Mouse (Mus musculus): ENCODE measurements around the gene Iffo2. TPM values are rescaled to one million over a fixed set of nuclear protein-coding genes. Genes with fewer than 3 reads are reported as not detected.

Iffo2 gene
- polyA plus RNA-seq, 1 experiment from 2014 or later: 2.2 TPM

DNA sequence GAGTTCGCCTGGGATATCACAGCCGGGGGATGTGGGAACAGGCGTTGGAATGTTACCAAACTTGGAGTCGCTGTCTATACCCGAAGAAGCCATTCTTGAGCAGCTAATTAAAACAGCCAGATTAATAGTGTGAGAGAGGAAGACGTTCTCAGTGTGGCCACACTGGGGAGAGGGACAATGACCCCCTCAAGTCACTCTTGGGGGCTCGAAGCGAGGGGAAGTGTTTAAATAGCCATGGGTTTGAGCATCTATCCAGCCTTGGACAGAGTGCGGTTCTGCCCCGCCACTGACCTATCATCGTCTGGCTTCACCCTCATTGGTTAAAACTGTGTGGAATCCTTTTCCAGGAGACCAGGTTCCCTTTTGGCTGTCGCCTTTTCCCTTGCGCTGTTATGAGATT is 68.0 kb downstream of the Iffo2 start:
- 16% methylated on average over 13 of the region's 13 CpGs for WGBS
- Histone ChIP-seq H3K4me1 (replicated peaks; ENCODE audit: control insufficient read depth, insufficient read depth, low read length) (peaks cover 67% of the 10 kb centered on the region), H3K9ac (ENCODE audit: low read depth, low read length) (no peak overlapping the region), H3K27me3 (replicated peaks; ENCODE audit: control insufficient read depth, insufficient read depth, low read length) (peaks cover 7% of the 10 kb centered on the region), H3K4me3 (ENCODE audit: low read depth, low read length) (no peak overlapping the region), H3K36me3 (ENCODE audit: control insufficient read depth, insufficient read depth, low read length) (no peaks in the 10 kb centered on the region), H3K27ac (ENCODE audit: low read depth, low read length) (peak overlapping the region; percentile 86), H3K9me3 (ENCODE audit: control insufficient read depth, low read length) (no peaks in the 10 kb centered on the region), H3K4me2 (peak overlapping the region; percentile 53)
- DNase-seq (ENCODE audit: low spot score) (no peak), ATAC-seq (replicated peaks; ENCODE audit: low FRiP score) (no peak)

GRCm38 (mm10) chr4:139598950-139599518 is 68.7 kb downstream of the Iffo2 start:
- DNase-seq (ENCODE audit: low spot score) (peak; percentile 75), ATAC-seq (replicated peaks; ENCODE audit: low FRiP score) (peak; percentile 60)
- Histone ChIP-seq H3K9me3 (ENCODE audit: control insufficient read depth, low read length) (no peaks in the 10 kb centered on the region), H3K36me3 (ENCODE audit: control insufficient read depth, insufficient read depth, low read length) (no peaks in the 10 kb centered on the region), H3K4me3 (ENCODE audit: low read depth, low read length) (no peak overlapping the region; the same call in 1 of the 2 replicates), H3K9ac (ENCODE audit: low read depth, low read length) (no peak overlapping the region), H3K4me2 (peak overlapping the region; percentile 53), H3K27ac (ENCODE audit: low read depth, low read length) (peak overlapping the region; percentile 86), H3K4me1 (replicated peaks; ENCODE audit: control insufficient read depth, insufficient read depth, low read length) (peaks cover 67% of the 10 kb centered on the region), H3K27me3 (replicated peaks; ENCODE audit: control insufficient read depth, insufficient read depth, low read length) (peaks cover 7% of the 10 kb centered on the region)
- WGBS: under 1% methylated on average over 12 of the region's 12 CpGs

DNA sequence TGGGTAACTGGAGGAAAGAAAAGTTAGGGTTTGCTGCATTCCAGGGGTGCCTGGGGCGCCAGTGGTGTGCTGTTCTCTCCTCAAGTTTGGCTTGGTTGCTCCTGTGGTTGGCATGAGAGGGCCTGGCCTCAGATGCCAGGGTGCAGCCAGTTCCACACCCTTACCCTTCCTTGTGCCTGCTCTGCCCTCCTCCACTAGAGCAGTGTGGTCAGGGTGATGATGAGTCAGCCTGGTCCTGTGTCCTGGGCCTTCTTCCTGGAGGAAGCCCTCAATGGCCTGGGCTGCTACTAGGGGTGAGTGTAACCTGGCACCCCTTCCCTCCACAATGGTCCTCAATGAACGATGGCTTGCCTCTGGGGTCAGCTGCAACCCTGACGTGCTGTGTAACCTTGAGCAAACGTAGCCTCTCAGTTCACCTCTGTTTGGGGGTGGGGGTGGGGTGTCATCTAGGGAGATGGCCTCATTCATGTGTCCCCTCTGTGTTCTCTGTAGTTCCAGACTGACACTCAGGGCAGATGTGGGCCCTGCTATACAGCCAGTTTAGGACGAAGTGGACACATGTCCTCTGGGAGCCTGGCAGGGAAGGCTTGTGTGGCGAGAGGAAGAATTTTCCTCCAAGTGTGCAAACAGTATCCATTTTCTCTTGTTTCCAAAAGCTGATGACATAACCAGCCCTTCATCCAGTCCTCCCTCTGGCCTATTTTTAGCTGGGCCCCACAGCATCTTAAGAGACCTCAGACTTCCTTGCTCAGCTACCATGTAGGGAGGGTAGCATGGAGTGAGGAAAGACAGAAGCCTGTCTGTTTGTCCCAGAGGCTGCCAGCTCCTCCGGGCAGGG is 71.4 kb downstream of the Iffo2 start:
- H3K4me1 ChIP-seq (replicated peaks; ENCODE audit: control insufficient read depth, insufficient read depth, low read length): peaks cover 52% of the 10 kb centered on the region
- peaks cover 7% of the 10 kb centered on the region for H3K36me3 ChIP-seq (ENCODE audit: control insufficient read depth, insufficient read depth, low read length)
- 0 out of 2 replicates have a peak overlapping the region, but pooled peaks have one; percentile 6 for H3K4me2 ChIP-seq
- DNase-seq (ENCODE audit: low spot score) (no peak), ATAC-seq (replicated peaks; ENCODE audit: low FRiP score) (no peak)
- H3K9ac ChIP-seq (ENCODE audit: low read depth, low read length): no peak overlapping the region
- no peaks in the 10 kb centered on the region for H3K9me3 ChIP-seq (ENCODE audit: control insufficient read depth, low read length)
- H3K27ac ChIP-seq (ENCODE audit: low read depth, low read length): peak overlapping the region; percentile 61
- peaks cover 5% of the 10 kb centered on the region for H3K27me3 ChIP-seq (replicated peaks; ENCODE audit: control insufficient read depth, insufficient read depth, low read length)
- 54% methylated on average over 7 of the region's 7 CpGs for WGBS
- H3K4me3 ChIP-seq (ENCODE audit: low read depth, low read length): no peak overlapping the region

- WGBS: 46% methylated on average over 14 of the region's 14 CpGs
- H3K4me1 ChIP-seq (replicated peaks; ENCODE audit: control insufficient read depth, insufficient read depth, low read length): peaks cover 44% of the 10 kb centered on the region
- peak within 1 kb of the TSS; percentile 61 for H3K27ac ChIP-seq (ENCODE audit: low read depth, low read length)
- H3K36me3 ChIP-seq (ENCODE audit: control insufficient read depth, insufficient read depth, low read length): peaks cover 7% of the 10 kb centered on the region
- no peak within 1 kb of the TSS for H3K9ac ChIP-seq (ENCODE audit: low read depth, low read length)
- H3K9me3 ChIP-seq (ENCODE audit: control insufficient read depth, low read length): no peaks in the 10 kb centered on the region
- no peak within 1 kb of the TSS for H3K4me3 ChIP-seq (ENCODE audit: low read depth, low read length)
- no peak for DNase-seq (ENCODE audit: low spot score)
- H3K4me2 ChIP-seq: no peak within 1 kb of the TSS
- peaks cover 4% of the 10 kb centered on the region for H3K27me3 ChIP-seq (replicated peaks; ENCODE audit: control insufficient read depth, insufficient read depth, low read length)
- 0 out of 2 replicates have a peak, but pooled peaks have one; percentile 24 for ATAC-seq (replicated peaks; ENCODE audit: low FRiP score)
Observed at GRCm38 (mm10) chr4:139602357-139603244, 72.3 kb downstream of the Iffo2 start, which contains the start of gene Gm21969. Gene Gm21969, plus strand, starts transcription at chr4:139603186.

DNA sequence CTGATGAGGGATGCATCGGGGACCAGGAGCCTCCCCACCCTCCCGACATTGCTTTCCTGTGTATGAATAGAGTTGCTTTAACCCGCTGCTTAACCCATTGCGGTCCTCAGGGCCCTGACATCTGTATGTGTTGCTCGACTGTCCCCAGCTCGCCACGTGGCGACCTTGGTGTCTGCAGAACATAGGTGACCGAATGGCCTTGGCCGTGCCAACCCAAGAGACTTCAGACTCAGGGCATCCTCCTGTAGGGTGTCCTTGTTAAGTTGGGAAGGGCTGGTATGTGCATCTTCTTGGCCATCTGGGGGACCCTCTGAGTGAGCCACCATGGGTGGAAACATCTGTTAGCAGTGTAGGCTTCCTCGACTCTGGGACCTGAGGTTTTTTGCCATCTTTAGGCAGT is 74.9 kb downstream of the Iffo2 start:
- no peak overlapping the region for H3K27ac ChIP-seq (ENCODE audit: low read depth, low read length)
- peaks cover 7% of the 10 kb centered on the region for H3K36me3 ChIP-seq (ENCODE audit: control insufficient read depth, insufficient read depth, low read length)
- H3K27me3 ChIP-seq (replicated peaks; ENCODE audit: control insufficient read depth, insufficient read depth, low read length): no peaks in the 10 kb centered on the region
- ATAC-seq (replicated peaks; ENCODE audit: low FRiP score) (no peak), DNase-seq (ENCODE audit: low spot score) (no peak)
- WGBS: 88% methylated on average over 11 of the region's 11 CpGs
- H3K9ac ChIP-seq (ENCODE audit: low read depth, low read length): no peak overlapping the region
- H3K4me2 ChIP-seq: no peak overlapping the region
- H3K9me3 ChIP-seq (ENCODE audit: control insufficient read depth, low read length): no peaks in the 10 kb centered on the region
- peaks cover 21% of the 10 kb centered on the region for H3K4me1 ChIP-seq (replicated peaks; ENCODE audit: control insufficient read depth, insufficient read depth, low read length)
- H3K4me3 ChIP-seq (ENCODE audit: low read depth, low read length): no peak overlapping the region

DNA sequence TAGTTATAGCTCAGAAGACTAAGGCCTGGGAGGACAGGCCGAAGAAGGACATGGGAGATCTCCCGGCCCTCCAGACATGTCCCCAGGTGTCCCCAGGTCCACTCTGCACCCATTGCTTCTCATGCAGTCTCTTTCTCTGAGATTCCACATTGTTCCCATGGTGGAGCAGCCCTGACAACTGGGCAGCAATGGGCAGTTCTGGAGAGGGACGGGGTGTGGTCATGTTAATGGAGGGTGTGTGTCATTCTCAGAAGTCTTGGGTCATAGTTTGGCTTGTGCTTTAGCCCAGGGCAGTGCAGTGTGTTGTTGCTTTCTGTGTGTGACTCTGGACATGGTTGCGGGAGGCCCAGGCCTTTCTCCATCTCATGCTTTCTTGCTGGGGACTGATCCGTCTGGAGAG is 76.4 kb downstream of the Iffo2 start:
- Histone ChIP-seq H3K9me3 (ENCODE audit: control insufficient read depth, low read length) (no peaks in the 10 kb centered on the region), H3K27me3 (replicated peaks; ENCODE audit: control insufficient read depth, insufficient read depth, low read length) (no peaks in the 10 kb centered on the region), H3K27ac (ENCODE audit: low read depth, low read length) (no peak overlapping the region), H3K9ac (ENCODE audit: low read depth, low read length) (no peak overlapping the region), H3K4me3 (ENCODE audit: low read depth, low read length) (no peak overlapping the region), H3K4me1 (replicated peaks; ENCODE audit: control insufficient read depth, insufficient read depth, low read length) (peaks cover 9% of the 10 kb centered on the region), H3K36me3 (ENCODE audit: control insufficient read depth, insufficient read depth, low read length) (peaks cover 7% of the 10 kb centered on the region), H3K4me2 (no peak overlapping the region)
- 90% methylated on average over 5 of the region's 5 CpGs for WGBS
- DNase-seq (ENCODE audit: low spot score): no peak
- ATAC-seq (replicated peaks; ENCODE audit: low FRiP score): no peak

DNA sequence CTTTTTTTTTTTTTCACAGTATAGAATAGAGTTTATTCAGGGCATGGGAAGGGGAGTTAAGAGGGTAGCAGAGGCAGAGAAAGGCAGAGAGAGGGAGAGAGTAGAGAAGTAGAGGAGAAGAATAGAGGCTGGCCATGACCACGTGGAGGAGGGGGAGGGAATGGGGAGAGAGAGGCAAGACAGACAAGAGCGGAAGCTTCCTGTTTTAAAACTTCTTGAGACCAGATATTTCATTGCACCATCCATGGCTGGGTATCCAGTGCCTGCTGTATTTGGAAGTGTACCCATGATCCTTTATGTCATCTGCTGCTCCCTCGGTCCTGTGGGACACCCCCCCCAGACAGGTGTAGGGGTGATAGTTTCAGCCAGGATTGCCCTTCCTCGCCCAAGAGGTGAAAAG is 78.6 kb downstream of the Iffo2 start:
- peaks cover 16% of the 10 kb centered on the region for H3K36me3 ChIP-seq (ENCODE audit: control insufficient read depth, insufficient read depth, low read length)
- no peak overlapping the region for H3K9ac ChIP-seq (ENCODE audit: low read depth, low read length)
- no peak overlapping the region for H3K4me3 ChIP-seq (ENCODE audit: low read depth, low read length)
- 57% methylated on average over 4 of the region's 4 CpGs for WGBS
- no peak overlapping the region for H3K27ac ChIP-seq (ENCODE audit: low read depth, low read length)
- DNase-seq (ENCODE audit: low spot score) (no peak), ATAC-seq (replicated peaks; ENCODE audit: low FRiP score) (no peak)
- no peaks in the 10 kb centered on the region for H3K27me3 ChIP-seq (replicated peaks; ENCODE audit: control insufficient read depth, insufficient read depth, low read length)
- H3K4me2 ChIP-seq: no peak overlapping the region
- 0 out of 2 replicates have a peak, but pooled peaks cover 4% of the 10 kb centered on the region for H3K9me3 ChIP-seq (ENCODE audit: control insufficient read depth, low read length)
- no peaks in the 10 kb centered on the region for H3K4me1 ChIP-seq (replicated peaks; ENCODE audit: control insufficient read depth, insufficient read depth, low read length)

DNA sequence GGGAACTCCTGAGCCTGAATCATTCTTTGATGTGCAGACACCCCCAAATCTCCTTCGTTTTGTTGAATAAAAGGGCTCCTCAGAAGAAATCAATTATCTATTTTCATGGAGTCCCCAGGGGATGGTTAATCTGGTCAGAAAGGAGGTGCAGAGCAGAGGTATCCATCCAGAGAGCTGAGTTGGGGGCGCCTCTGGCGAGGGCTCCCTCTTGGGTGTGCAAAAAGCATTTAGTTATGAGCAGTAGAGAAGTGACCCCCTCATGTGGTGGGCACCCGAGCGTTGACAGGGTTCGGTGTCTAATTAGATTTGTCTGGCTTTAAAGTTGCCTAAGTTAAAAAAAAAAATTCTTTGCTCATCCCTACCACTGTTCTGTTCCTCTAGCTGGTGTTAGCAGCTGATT is 80.6 kb downstream of the Iffo2 start:
- no peak overlapping the region for H3K9ac ChIP-seq (ENCODE audit: low read depth, low read length)
- DNase-seq (ENCODE audit: low spot score): no peak
- peak overlapping the region; percentile 8; the same call in 1 of the 2 replicates for H3K27ac ChIP-seq (ENCODE audit: low read depth, low read length)
- no peak overlapping the region for H3K4me2 ChIP-seq
- no peak overlapping the region for H3K4me3 ChIP-seq (ENCODE audit: low read depth, low read length)
- 77% methylated on average over 6 of the region's 6 CpGs for WGBS
- H3K9me3 ChIP-seq (ENCODE audit: control insufficient read depth, low read length): 0 out of 2 replicates have a peak, but pooled peaks cover 4% of the 10 kb centered on the region
- H3K27me3 ChIP-seq (replicated peaks; ENCODE audit: control insufficient read depth, insufficient read depth, low read length): no peaks in the 10 kb centered on the region
- H3K36me3 ChIP-seq (ENCODE audit: control insufficient read depth, insufficient read depth, low read length): peaks cover 19% of the 10 kb centered on the region
- peaks cover 4% of the 10 kb centered on the region; the same call in 1 of the 2 replicates for H3K4me1 ChIP-seq (replicated peaks; ENCODE audit: control insufficient read depth, insufficient read depth, low read length)
- ATAC-seq (replicated peaks; ENCODE audit: low FRiP score): no peak

All from liver, embryonic 11.5 days (tissue).